Mouse (Mus musculus): ENCODE results near the gene Nell2. TPM values are rescaled to one million over a fixed set of nuclear protein-coding genes. Genes with fewer than 3 reads are reported as not detected.

The Nell2 gene
- polyA plus RNA-seq (2015; fragmentation: Nextera tagmentation; extraction: Ambion mirVana): 166 and 181 TPM in 2 replicates

DNA sequence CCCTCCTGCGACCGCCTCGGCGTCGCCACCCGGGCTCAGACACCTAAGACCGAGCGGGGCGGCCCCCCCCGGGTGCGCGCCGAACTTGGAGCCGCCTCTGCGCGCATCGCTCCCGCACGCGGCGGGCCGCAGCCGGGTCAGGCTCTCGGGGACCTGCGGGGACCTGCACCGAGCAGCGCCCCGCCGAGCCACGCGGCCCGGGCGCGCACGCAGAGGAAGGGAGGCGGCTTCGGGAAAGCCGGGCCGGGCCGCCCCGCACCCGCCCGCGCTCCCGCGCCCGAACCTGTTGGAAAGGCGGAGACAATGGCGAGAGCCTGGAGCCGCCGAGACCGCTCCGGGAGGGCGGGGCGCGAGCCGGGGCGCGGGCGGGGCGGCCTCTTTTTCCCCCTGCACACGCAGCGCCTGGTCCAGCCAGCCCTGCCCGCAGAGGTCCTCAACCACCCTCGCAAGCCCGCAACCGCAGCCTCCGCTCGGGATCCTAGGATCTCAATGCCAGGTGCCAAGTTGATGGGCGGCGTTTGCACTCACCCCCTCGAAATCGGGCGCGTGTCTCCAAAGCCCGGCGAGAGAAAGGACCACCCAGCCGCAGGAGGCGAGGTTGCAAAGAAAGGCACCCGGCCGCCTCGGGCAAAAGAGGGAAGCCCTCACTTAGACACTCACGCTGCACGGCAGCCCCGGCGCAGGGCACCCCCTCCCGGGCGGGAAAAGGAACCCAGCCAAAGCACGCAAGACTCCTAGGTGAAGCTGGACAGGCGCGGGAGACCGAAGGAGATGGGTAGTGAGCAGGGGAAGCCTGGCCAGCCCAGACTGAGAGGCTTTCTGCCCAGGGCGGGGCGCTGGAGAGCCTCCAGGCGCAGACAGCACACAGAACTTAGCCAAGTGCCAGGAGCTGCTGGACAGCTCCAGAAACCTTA, at the start of gene Nell2:
Nell2 (minus strand) TSS at position 612 of the 914 bp plus-strand sequence.
- ATAC-seq (ENCODE audit: low read depth): peak; percentile 81
- H3K27me3 ChIP-seq: no peaks in the 10 kb centered on the region
- peak within 1 kb of the TSS; percentile 77 for H3K4me3 ChIP-seq
- H3K9ac ChIP-seq: peak within 1 kb of the TSS; percentile 87
- no peaks in the 10 kb centered on the region for H3K9me3 ChIP-seq
- peak within 1 kb of the TSS; percentile 83 for H3K4me2 ChIP-seq
- under 1% methylated on average over 95 of the region's 95 CpGs for WGBS
- no peaks in the 10 kb centered on the region for H3K36me3 ChIP-seq
- peaks cover 37% of the 10 kb centered on the region for H3K4me1 ChIP-seq (replicated peaks)
- H3K27ac ChIP-seq (replicated peaks): peak within 1 kb of the TSS; percentile 93

DNA sequence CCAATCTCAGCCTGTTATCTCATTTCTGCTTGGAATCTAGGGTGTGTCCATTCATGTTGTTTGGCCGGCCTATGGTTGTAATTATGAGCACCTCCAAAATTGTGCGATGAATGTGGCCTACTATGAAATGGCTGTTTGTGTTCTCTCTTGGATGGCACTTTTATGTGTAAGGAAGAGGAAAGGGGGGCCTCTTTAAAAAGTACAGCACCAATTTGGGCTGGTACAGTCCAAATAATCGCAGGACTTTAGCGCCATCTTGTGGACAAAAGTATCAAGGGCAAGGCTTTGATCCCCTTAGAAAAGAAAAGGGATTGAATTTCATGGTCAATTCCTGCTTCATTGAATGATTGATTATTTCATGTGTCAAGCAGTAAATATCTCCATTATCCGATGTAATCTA, 46.3 kb upstream of the Nell2 start:
- Histone ChIP-seq H3K27ac (replicated peaks) (no peak overlapping the region), H3K4me3 (no peak overlapping the region), H3K4me2 (no peak overlapping the region), H3K9ac (no peak overlapping the region), H3K27me3 (peaks cover 24% of the 10 kb centered on the region; the same call in 1 of the 2 replicates), H3K4me1 (replicated peaks) (no peaks in the 10 kb centered on the region), H3K36me3 (no peaks in the 10 kb centered on the region), H3K9me3 (no peaks in the 10 kb centered on the region)
- WGBS: 15% methylated on average over 5 of the region's 5 CpGs
- ATAC-seq (ENCODE audit: low read depth): peak; percentile 71; the same call in 1 of the 2 replicates

DNA sequence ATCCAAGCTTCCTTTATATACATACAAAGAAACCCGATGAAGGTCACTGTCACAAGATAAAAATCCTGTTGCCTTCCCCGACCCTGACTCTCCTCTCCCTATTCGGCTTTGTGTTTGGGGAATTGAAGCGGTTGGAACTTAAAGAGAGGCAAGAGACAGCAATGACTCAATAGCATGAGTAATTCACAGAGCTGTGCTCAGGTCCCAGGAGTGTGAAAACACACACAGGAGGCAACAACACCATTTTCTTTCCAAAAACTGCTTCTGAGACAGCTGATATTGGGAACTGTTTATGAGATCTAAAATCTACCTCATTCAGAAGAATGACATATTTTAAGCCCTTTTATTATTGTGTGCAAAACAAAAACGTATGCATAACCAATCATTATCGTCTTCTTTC, 41.2 kb upstream of the Nell2 start:
- Histone ChIP-seq H3K4me1 (replicated peaks) (no peaks in the 10 kb centered on the region), H3K4me3 (no peak overlapping the region), H3K9ac (no peak overlapping the region), H3K27ac (replicated peaks) (no peak overlapping the region), H3K27me3 (no peaks in the 10 kb centered on the region), H3K4me2 (no peak overlapping the region), H3K36me3 (no peaks in the 10 kb centered on the region), H3K9me3 (no peaks in the 10 kb centered on the region)
- 84% methylated on average over 6 of the region's 6 CpGs for WGBS
- ATAC-seq (ENCODE audit: low read depth): no peak

DNA sequence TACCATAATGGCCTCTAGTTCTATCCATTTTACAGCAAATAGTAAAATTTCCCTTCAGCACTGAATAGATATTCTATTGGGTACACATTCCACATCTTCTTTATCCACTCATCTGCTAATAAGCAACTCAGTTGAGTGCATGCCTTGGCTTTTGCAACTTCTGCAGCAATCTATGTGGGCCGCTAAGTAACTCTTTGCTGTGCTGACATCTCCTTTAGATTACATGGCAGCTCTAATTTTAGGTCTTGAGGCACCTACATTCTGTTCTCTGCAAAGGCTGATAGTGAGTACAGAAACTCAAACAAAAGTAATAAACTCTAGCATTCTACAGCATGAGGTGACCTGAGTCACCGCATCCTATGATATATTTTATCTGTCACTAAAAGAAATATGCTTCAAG, 36.8 kb upstream of the Nell2 start:
- H3K9me3 ChIP-seq: no peaks in the 10 kb centered on the region
- no peak for ATAC-seq (ENCODE audit: low read depth)
- no peak overlapping the region for H3K9ac ChIP-seq
- no peak overlapping the region for H3K27ac ChIP-seq (replicated peaks)
- H3K4me1 ChIP-seq (replicated peaks): no peaks in the 10 kb centered on the region
- H3K4me3 ChIP-seq: no peak overlapping the region
- H3K4me2 ChIP-seq: no peak overlapping the region
- no peaks in the 10 kb centered on the region for H3K36me3 ChIP-seq
- 93% methylated on average over 2 of the region's 2 CpGs for WGBS
- H3K27me3 ChIP-seq: no peaks in the 10 kb centered on the region

DNA sequence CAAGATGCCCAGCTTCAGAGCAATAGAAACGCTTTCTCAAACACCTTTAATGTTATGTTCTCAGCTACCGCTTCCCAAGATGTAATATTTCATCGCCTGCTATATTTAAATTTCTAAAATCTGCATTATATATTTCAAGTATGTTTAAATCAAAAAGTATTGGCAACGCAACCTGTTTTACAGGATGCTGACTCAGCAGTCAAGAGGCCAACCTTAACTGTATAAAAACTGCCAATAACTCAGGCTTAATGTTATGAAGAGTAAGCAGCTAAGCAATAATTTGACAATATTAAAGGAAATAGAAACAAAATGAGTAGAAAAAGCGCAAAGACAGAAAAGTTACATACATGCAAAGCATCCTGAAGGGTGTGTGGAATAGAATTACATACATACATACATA, 32.9 kb upstream of the Nell2 start:
- Histone ChIP-seq H3K9me3 (no peaks in the 10 kb centered on the region), H3K27ac (replicated peaks) (no peak overlapping the region), H3K4me1 (replicated peaks) (no peaks in the 10 kb centered on the region), H3K36me3 (no peaks in the 10 kb centered on the region), H3K27me3 (no peaks in the 10 kb centered on the region), H3K9ac (no peak overlapping the region), H3K4me2 (no peak overlapping the region), H3K4me3 (no peak overlapping the region)
- no peak for ATAC-seq (ENCODE audit: low read depth)
- WGBS: 88% methylated on average over 5 of the region's 5 CpGs

DNA sequence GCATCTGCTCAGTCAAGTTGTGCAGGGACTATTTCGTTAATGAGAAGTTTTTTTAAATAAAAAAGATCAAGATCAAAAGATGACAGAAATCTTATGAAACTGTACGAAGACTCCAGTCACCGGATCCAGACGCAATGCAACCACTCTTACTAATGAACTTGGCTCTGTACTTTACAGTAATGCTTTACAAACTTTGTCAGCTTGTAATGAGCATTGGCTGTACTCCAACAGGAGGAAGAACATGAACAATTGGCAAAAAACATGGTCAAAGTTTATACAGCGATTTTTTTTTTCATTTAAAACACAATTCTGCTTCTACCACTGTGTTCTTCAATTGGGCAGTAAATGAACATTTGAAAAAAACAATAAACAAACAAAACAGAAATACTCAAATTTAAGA, 21.7 kb upstream of the Nell2 start:
- Histone ChIP-seq H3K9ac (no peak overlapping the region), H3K4me2 (no peak overlapping the region), H3K27me3 (no peaks in the 10 kb centered on the region), H3K4me3 (no peak overlapping the region), H3K9me3 (no peaks in the 10 kb centered on the region), H3K27ac (replicated peaks) (no peak overlapping the region), H3K36me3 (no peaks in the 10 kb centered on the region), H3K4me1 (replicated peaks) (no peaks in the 10 kb centered on the region)
- WGBS: 87% methylated on average over 5 of the region's 5 CpGs
- ATAC-seq (ENCODE audit: low read depth): no peak

DNA sequence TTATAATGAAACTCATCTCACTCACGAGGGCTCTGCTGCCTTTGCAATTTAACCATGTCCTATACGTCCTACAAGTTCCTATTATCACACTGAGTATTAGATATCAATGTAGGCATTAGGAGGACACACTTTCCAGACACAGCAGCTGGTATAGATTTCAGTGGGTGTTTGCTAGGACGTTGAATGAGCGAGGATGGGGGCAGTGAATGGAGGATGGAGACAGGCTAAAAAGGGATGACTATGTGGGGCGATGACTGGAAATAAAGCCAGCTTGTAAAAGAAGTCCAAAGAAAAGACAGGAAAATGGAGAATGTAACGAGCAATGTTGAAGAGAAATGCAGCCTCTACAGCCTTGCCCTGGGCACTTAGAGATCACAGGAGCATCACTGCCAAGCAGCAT, 14.3 kb upstream of the Nell2 start:
- 84% methylated on average over 6 of the region's 6 CpGs for WGBS
- H3K27ac ChIP-seq (replicated peaks): no peak overlapping the region

DNA sequence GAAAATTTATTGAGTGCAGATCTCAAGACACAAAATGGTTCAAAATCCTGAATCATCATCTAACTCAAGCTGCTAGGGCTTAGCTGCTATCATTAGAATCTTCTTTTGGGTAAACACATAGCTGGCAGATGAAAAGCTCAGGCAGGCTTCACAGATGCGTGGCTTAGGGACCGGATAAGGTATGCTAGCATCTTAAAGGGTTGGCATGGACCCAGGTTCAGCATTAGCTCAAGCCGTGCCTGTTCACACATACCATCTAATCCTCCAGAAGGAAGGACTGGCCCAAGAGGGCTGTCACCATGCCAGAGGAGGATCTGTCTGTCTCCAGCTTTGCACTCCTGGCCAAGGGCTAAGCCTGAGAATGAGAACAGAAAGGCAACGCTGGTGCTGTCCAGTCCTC, 8.4 kb upstream of the Nell2 start:
- H3K36me3 ChIP-seq: no peaks in the 10 kb centered on the region
- WGBS: 88% methylated on average over 4 of the region's 4 CpGs
- no peak overlapping the region for H3K27ac ChIP-seq (replicated peaks)
- no peaks in the 10 kb centered on the region for H3K9me3 ChIP-seq
- no peak overlapping the region for H3K4me2 ChIP-seq
- H3K4me1 ChIP-seq (replicated peaks): no peaks in the 10 kb centered on the region
- no peaks in the 10 kb centered on the region for H3K27me3 ChIP-seq
- ATAC-seq (ENCODE audit: low read depth): no peak
- no peak overlapping the region for H3K9ac ChIP-seq
- H3K4me3 ChIP-seq: no peak overlapping the region

More for the DNA sequence above, 14.3 kb upstream of the Nell2 start:
- Histone ChIP-seq H3K4me2 (no peak overlapping the region), H3K4me1 (replicated peaks) (no peaks in the 10 kb centered on the region), H3K36me3 (no peaks in the 10 kb centered on the region), H3K4me3 (no peak overlapping the region), H3K27me3 (no peaks in the 10 kb centered on the region), H3K9me3 (no peaks in the 10 kb centered on the region), H3K9ac (no peak overlapping the region)
- no peak for ATAC-seq (ENCODE audit: low read depth)

DNA sequence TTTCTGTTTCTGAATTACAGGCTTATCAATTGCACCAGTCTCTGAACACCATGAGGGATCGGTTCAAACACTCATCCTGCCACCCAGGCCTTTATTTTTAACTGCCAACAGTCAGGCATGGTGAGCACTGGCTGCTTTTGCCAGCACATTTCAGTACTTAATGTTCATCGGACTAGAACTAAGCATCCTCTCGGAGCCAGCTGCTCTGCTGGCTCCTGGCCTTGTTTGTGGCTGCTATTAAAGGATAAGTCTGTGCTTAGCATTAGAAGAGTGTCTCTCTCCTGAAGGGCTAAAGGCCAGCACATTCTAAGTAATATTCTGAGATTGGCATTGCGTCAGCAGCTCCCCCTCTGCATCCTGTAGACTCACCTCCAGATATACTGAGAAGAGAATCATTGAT, 7.9 kb upstream of the Nell2 start:
- no peaks in the 10 kb centered on the region for H3K36me3 ChIP-seq
- no peaks in the 10 kb centered on the region for H3K4me1 ChIP-seq (replicated peaks)
- 64% methylated on average over 4 of the region's 4 CpGs for WGBS
- no peak overlapping the region for H3K4me3 ChIP-seq
- H3K9ac ChIP-seq: no peak overlapping the region
- ATAC-seq (ENCODE audit: low read depth): no peak
- no peaks in the 10 kb centered on the region for H3K9me3 ChIP-seq
- no peak overlapping the region for H3K4me2 ChIP-seq
- no peaks in the 10 kb centered on the region for H3K27me3 ChIP-seq
- H3K27ac ChIP-seq (replicated peaks): no peak overlapping the region

DNA sequence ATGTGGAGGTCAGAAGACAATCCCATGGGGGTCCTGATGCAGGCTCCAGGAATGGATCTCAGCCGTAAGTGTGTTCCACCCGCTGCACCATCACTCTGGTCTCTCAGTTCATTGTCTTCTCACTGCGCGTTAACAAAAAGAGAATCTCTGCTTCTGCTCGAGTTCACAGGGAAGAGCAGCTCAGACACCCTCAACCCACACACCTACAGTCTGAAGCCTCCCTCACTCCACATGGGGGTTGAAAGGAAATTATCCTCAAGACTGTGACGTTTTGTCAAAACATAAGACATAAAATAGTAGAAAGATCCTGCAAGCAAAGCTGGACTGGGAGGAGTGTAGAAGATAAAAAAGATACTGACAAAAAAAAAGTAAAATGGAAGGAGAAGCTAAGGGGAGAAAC, 6.3 kb upstream of the Nell2 start:
- Histone ChIP-seq H3K27ac (replicated peaks) (no peak overlapping the region), H3K27me3 (no peaks in the 10 kb centered on the region), H3K4me2 (no peak overlapping the region), H3K4me1 (replicated peaks) (no peaks in the 10 kb centered on the region), H3K4me3 (no peak overlapping the region), H3K9ac (no peak overlapping the region), H3K9me3 (no peaks in the 10 kb centered on the region), H3K36me3 (no peaks in the 10 kb centered on the region)
- 59% methylated on average over 6 of the region's 6 CpGs for WGBS
- ATAC-seq (ENCODE audit: low read depth): no peak

DNA sequence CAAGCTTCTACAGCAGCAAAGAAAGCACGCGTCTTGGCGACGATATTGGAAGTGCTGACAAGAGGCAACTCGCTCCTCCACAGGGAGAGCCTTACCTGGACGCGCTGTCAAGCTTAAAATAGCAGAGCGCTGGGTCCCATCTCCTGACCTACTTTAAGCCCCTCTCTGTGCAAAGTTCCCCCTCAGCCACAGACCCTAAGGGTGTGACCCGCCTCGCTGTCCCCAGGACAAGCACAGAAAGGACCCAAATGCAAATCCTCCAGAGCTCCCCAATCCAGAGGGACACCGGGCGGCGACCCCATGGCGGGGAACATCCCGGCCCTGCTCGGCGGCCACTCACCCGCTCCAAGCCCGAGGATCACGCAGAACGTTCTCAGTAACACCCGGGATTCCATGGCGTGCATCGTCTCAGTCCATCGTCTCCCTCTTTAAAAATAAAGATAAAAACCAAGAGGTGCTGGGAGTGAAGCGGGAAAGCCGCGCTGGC, 855 bp downstream of the Nell2 start:
- Histone ChIP-seq H3K4me3 (peak overlapping the region; percentile 77), H3K9me3 (no peaks in the 10 kb centered on the region), H3K27ac (replicated peaks) (peak overlapping the region; percentile 93), H3K4me1 (replicated peaks) (peaks cover 38% of the 10 kb centered on the region), H3K36me3 (no peaks in the 10 kb centered on the region), H3K9ac (peak overlapping the region; percentile 87), H3K4me2 (peak overlapping the region; percentile 83), H3K27me3 (no peaks in the 10 kb centered on the region)
- peak; percentile 36 for ATAC-seq (ENCODE audit: low read depth)
- 1% methylated on average over 28 of the region's 28 CpGs for WGBS

DNA sequence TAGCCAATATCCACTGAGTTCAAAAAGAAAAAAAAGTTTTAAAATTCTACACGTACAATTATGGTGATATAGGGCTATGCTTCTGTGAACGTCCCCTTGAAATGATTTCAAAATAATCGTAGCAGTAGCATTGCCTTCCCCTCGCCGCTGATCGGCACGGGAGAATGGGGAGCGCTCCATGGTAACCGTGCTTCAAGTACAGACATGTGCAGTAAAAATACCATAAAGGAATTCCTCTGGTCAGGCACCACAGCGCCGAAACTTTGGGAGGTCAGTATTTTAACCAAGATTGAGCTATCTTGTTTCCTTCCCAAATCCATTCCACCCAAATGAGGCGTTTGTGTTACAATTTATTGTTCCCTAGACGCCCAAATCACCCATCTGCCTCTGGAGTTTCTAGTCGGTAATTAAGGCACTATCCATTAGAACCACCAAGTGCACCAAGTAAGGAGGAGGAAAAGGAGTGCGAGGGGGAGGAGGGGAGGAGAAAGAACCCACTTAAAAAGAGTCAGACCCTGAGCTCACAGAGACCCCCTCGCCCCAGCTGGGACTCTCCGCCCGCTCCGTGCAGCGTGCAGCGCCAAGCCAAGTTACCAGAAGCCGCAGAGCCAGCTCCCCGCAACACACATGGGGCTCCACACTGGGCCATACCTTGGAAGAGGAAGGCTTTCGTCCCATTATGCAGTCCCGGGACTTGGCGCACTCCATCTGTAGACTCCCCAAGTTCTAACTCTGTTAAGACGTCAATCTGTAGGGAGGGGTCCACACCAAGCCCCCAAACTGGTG, 1.5 kb downstream of the Nell2 start:
- Histone ChIP-seq H3K27ac (replicated peaks) (peak overlapping the region; percentile 93), H3K27me3 (no peaks in the 10 kb centered on the region), H3K4me1 (replicated peaks) (peaks cover 38% of the 10 kb centered on the region), H3K4me3 (peak overlapping the region; percentile 77), H3K36me3 (no peaks in the 10 kb centered on the region), H3K9me3 (no peaks in the 10 kb centered on the region), H3K9ac (peak overlapping the region; percentile 87), H3K4me2 (peak overlapping the region; percentile 83)
- ATAC-seq (ENCODE audit: low read depth): peak; percentile 46
- 1% methylated on average over 27 of the region's 27 CpGs for WGBS
